Mouse (Mus musculus) embryonic facial prominence, embryonic 14.5 days (tissue): ENCODE measurements around the gene Rbm3. TPM values are rescaled to one million over a fixed set of nuclear protein-coding genes. Genes with fewer than 3 reads are reported as not detected.

Experiments used
- ATAC-seq: fragments of 200-750 bp; cut with Nextera tagmentation; 2 replicates; pipeline ENCODE4 v1.8.0; 2017; ENCODE audit warnings: low read depth, moderate number of reproducible peaks, moderate TSS enrichment
- DNase-seq: peaks from one replicate; pipeline ENCODE4 v3.0.0-alpha.2; 2015; ENCODE audit warnings: low spot score
- H3K27ac ChIP-seq: fragments of 300-500 bp; sonication (generic); replicated peaks from 2 replicates; pipeline ENCODE4 v1.5.1; 2014; ENCODE audit warnings: low read depth, mild to moderate bottlenecking, low read length, moderate library complexity
- H3K27me3 ChIP-seq: fragments of 300-500 bp; sonication (generic); replicated peaks from 2 replicates; pipeline ENCODE4 v1.6.1; 2014; ENCODE audit warnings: low read length; ENCODE audit not compliant: control insufficient read depth, insufficient read depth
- H3K36me3 ChIP-seq: fragments of 300-500 bp; sonication (generic); 2 replicates; pipeline ENCODE4 v1.6.1; 2014; ENCODE audit warnings: low read length, mixed read lengths; ENCODE audit not compliant: control insufficient read depth, insufficient read depth
- H3K4me1 ChIP-seq: fragments of 300-500 bp; sonication (generic); 2 replicates; pipeline ENCODE4 v1.6.1; 2014; ENCODE audit warnings: antibody characterized with exemption, low read length; ENCODE audit not compliant: control insufficient read depth, insufficient read depth
- H3K4me2 ChIP-seq: fragments of 300-500 bp; sonication (generic); 2 replicates; pipeline ENCODE4 v1.6.1; 2014; ENCODE audit warnings: low read depth, mild to moderate bottlenecking, low read length, moderate library complexity, mixed read lengths
- H3K4me3 ChIP-seq: fragments of 300-500 bp; sonication (generic); 2 replicates; pipeline ENCODE4 v1.5.1; 2014; ENCODE audit warnings: low read depth, mild to moderate bottlenecking, low read length
- H3K9ac ChIP-seq: fragments of 300-500 bp; sonication (generic); 2 replicates; pipeline ENCODE4 v1.6.1; 2014; ENCODE audit warnings: low read depth, mild to moderate bottlenecking, low read length, moderate library complexity, mixed read lengths
- H3K9me3 ChIP-seq: fragments of 300-500 bp; sonication (generic); 2 replicates; pipeline ENCODE4 v1.6.1; 2016; ENCODE audit warnings: low read length; ENCODE audit not compliant: control insufficient read depth
- WGBS: fragments of 180-500 bp; shearing (Covaris S2); extraction: QIAGEN DNeasy Blood & Tissue Kit; methylation state at CpG from one replicate; pipeline ENCODE4 v1.1.7; 2014; 5-methylcytosine and 5-hydroxymethylcytosine counted together
- polyA plus RNA-seq: library from polyadenylated mRNA; unstranded; fragments of >200 nt; fragmentation: Nextera tagmentation; extraction: Ambion mirVana; gene quantifications from 2 replicates; pipeline ENCODE4 v1.2.1, GENCODE M21; 2014

Gene Rbm3
- polyA plus RNA-seq, 1 experiment from 2014 or later, result 420 TPM

DNA sequence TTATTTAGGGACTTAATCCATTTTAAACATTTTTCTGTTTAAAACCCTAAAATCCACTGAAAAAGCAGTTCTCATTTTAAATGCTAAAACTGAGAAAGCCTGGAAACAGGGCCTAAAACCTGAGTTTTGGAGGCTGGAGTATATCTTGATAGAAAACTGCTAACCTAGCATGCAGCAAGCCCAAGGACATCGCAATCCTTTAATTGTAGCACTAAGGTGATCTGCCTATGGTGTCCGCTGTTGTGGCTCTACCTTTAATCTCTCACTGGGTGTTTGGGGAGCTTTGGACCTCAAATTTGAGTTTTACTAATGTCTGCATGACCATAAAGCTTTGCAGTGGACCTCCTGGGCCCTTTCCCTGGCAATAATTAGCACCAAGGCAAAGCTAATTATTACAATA, 5.2 kb downstream of the Rbm3 start:
- 86% methylated on average over 2 of the region's 2 CpGs for WGBS

DNA sequence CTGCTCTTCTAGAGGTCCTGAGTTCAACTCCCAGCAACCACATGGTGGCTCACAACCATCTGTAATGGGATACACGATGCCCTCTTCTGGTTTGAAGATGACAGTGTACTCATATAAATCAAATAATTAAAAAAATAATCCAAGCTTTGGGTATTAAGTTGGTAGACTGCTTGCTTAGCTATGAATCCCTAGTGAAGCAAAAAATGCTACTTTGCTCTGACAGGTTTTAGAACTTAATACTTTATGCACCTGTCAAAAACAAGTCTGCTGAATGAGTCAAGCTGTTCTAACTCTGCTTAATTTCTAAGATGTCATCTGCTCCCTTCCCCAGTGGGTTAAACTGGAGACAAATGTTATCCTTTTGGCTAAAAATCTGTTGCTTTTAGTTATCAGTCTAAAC, 6.2 kb downstream of the Rbm3 start:
- Histone ChIP-seq H3K4me1 (peaks cover 5% of the 10 kb centered on the region; the same call in 1 of the 2 replicates), H3K36me3 (peaks cover 39% of the 10 kb centered on the region), H3K27me3 (no peaks in the 10 kb centered on the region), H3K4me3 (no peak overlapping the region), H3K4me2 (no peak overlapping the region), H3K9ac (no peak overlapping the region), H3K27ac (no peak overlapping the region), H3K9me3 (no peaks in the 10 kb centered on the region)
- WGBS, result 30% methylated on average over 1 of the region's 1 CpGs
- ATAC-seq (no peak), DNase-seq (no peak)

More for the DNA sequence above, 5.2 kb downstream of the Rbm3 start:
- Histone ChIP-seq H3K4me2 (no peak overlapping the region), H3K27ac (no peak overlapping the region), H3K9ac (no peak overlapping the region), H3K36me3 (peaks cover 42% of the 10 kb centered on the region), H3K4me3 (no peak overlapping the region), H3K4me1 (peaks cover 5% of the 10 kb centered on the region; the same call in 1 of the 2 replicates), H3K27me3 (no peaks in the 10 kb centered on the region), H3K9me3 (no peaks in the 10 kb centered on the region)
- no peak for DNase-seq
- no peak for ATAC-seq

DNA sequence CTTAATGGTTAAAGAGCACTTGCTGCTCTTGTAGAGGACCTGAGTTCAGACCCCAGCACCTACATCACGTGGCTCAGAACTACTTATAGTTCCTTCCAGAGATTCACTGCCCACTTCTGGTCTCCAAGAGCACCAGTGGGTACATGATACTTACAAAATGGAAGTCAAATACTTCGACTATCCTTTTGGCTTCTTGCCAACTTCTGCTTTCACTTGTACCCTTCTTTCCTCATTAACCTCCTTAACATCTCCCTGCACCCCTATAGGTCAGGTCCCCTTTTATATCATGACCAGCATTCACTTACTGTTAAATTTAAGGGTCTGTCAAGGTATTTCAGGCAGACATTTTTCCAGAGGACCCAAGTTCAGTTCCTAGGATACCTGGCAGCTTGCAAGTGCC, 9.8 kb downstream of the Rbm3 start:
- Histone ChIP-seq H3K27ac (no peak overlapping the region), H3K9me3 (no peaks in the 10 kb centered on the region), H3K27me3 (no peaks in the 10 kb centered on the region), H3K36me3 (peaks cover 13% of the 10 kb centered on the region), H3K4me1 (no peaks in the 10 kb centered on the region), H3K9ac (no peak overlapping the region), H3K4me2 (no peak overlapping the region), H3K4me3 (no peak overlapping the region)
- WGBS, result 51% methylated on average over 2 of the region's 2 CpGs
- ATAC-seq (no peak), DNase-seq (peak; percentile 4)

DNA sequence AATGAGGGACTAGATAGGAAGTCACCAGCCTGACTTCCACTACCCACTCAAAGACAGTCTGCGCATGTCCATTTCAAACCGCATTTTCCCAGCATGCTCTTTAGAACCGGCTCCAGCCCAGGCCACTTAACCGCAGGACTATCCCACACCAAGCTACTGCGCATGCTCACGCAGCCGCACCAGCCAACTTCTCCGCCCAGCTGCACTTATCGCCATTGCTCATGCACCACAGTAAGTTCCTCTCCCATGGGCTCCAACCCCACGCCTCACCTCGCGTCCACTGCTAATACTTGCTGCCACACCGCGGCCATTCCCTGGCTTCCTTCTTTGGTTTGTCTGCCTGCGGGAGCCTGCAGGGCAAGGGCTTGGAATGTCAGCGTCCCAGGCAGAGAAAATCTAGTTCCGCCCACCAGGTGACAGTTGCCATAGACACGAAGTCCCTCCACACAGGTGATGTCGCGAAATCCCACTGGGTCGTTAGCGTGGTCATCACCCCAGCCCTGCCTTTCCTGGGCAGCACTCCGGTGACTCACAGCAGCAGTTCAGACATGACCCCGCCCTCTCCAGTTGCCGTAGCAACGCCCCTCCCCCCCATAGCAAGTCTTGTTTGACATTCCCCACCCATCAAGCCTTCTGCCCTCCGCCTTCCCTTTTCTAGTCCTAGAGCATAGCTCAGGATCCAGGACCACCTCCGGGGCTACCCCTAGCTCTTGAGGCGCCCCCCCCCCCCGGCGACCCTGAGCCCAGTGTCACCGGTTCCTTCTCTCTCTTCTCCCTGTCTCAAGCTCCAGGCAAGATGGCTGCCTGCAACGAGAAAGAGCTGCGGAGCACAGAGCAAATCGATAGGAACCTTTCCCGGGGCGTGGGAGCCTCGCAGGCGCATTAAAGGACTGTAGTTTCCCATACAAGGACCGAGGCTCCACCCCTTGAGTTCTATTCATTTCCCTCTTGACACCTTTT, 13.4 kb downstream of the Rbm3 start, which contains the start of gene Wdr13:
TSS of gene Wdr13 (minus strand) at position 876 of the 960 bp plus-strand sequence.
- Histone ChIP-seq H3K36me3 (peaks cover 10% of the 10 kb centered on the region; the same call in 1 of the 2 replicates), H3K4me1 (no peaks in the 10 kb centered on the region), H3K4me3 (peak within 1 kb of the TSS; percentile 56), H3K9me3 (no peaks in the 10 kb centered on the region), H3K27ac (peak within 1 kb of the TSS; percentile 92), H3K9ac (peak within 1 kb of the TSS; percentile 70), H3K4me2 (peak within 1 kb of the TSS; percentile 57), H3K27me3 (no peaks in the 10 kb centered on the region)
- peak; percentile 94 for DNase-seq
- ATAC-seq, result peak; percentile 85
- WGBS, result 16% methylated on average over 33 of the region's 40 CpGs

DNA sequence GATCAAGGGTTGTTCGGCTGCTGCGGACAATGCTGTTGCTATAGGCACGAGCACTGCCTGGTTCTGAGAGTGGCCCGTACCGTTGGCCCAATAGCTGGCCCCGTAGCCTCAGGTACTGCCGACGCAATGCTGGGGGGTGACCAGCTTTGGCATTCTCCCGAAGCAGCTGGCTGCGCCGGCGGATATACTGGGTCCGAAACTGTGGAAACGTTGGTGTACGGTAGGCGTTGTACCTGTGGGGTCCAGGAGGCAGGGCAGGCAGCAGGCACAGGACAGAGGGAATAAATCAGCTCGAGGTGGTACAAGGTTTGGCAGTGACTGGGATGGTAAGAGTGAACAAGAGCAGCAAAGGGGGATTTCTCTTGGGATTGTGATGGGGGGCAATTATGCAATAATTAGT, 14.3 kb downstream of the Rbm3 start:
- no peak for ATAC-seq
- Histone ChIP-seq H3K36me3 (peaks cover 10% of the 10 kb centered on the region; the same call in 1 of the 2 replicates), H3K27ac (no peak overlapping the region), H3K9ac (no peak overlapping the region), H3K9me3 (no peaks in the 10 kb centered on the region), H3K27me3 (no peaks in the 10 kb centered on the region), H3K4me3 (peak overlapping the region; percentile 56), H3K4me2 (peak overlapping the region; percentile 57), H3K4me1 (no peaks in the 10 kb centered on the region)
- WGBS, result 91% methylated on average over 17 of the region's 17 CpGs
- DNase-seq, result no peak

DNA sequence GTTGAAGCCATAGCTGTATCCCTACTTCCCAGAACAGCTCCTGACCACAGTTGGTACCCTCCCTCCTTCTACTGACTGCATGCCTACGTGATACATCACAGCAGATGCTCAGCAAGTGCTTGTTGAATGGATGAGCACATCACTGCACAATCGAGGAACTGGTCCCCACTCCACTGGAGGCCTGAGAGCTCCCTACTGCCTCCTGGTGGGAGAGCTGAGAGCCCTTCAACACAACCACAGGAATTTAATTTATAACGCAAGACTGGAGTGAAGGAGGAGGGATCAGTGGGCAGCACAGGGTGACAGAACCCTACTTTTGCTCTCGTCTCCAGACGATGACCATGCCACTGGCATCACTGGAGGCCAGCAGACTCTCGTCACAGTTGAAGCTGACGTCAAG, 20.4 kb downstream of the Rbm3 start:
- H3K9me3 ChIP-seq, result no peaks in the 10 kb centered on the region
- ATAC-seq (no peak), DNase-seq (no peak)
- H3K4me3 ChIP-seq, result no peak overlapping the region
- no peaks in the 10 kb centered on the region for H3K27me3 ChIP-seq
- no peak overlapping the region for H3K9ac ChIP-seq
- no peak overlapping the region for H3K27ac ChIP-seq
- no peak overlapping the region for H3K4me2 ChIP-seq
- no peaks in the 10 kb centered on the region for H3K4me1 ChIP-seq
- H3K36me3 ChIP-seq, result peaks cover 16% of the 10 kb centered on the region; the same call in 1 of the 2 replicates
- 77% methylated on average over 7 of the region's 7 CpGs for WGBS

DNA sequence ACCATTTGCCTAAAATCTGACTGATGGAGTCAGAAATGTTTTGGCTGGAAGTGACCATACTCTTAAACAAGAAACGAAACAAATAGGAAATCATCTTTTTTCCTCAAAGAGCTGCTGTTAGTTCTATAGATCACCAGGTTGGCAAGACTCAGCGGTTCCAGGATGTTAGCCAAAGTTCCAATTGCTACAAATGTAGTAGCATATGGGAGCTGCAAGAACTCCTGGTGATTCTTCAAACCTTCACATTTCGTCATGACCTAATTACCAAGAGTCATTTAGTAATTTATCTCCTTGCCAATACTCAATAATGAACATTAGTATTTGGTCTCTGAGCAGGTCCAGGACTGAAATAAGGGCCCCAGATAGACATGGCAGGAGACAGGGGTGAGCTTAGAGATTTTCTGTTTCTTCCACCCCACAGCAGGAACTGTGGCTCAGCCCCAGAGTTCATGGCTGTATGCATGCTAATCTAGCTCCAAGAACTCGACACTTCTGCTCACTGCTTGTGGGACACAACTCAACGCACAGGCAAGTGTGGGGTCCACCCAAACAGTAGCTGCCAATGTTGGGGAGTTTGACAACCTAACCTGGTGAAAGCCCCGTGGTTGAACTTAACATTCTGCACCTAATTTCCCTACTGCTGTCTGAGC, 21.7 kb downstream of the Rbm3 start:
- DNase-seq, result no peak
- Histone ChIP-seq H3K9ac (no peak overlapping the region), H3K4me2 (no peak overlapping the region), H3K27me3 (no peaks in the 10 kb centered on the region), H3K36me3 (peaks cover 14% of the 10 kb centered on the region; the same call in 1 of the 2 replicates), H3K27ac (no peak overlapping the region), H3K9me3 (no peaks in the 10 kb centered on the region), H3K4me1 (no peaks in the 10 kb centered on the region), H3K4me3 (no peak overlapping the region)
- 86% methylated on average over 6 of the region's 6 CpGs for WGBS
- no peak for ATAC-seq

DNA sequence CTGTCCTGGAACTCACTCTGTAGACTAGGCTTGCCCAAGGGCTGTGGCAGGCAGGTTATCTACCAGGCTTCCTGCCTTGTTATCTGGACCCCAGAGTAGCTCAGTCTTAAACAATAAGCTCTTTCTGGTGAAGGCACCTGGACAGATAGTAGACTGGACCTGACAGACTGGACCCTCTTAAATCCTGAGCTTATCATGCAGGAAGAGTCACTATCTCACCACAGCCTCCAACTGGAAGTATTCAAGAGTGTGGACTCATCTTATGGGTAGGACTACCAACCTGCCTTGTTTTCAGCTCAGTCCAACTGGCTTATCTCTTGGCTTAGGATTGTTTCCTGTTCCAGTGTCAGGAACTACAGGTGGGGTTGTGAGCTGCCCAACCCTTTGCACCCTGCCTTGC, 28.4 kb downstream of the Rbm3 start:
- Histone ChIP-seq H3K9ac (no peak overlapping the region), H3K36me3 (no peaks in the 10 kb centered on the region), H3K9me3 (no peaks in the 10 kb centered on the region), H3K4me2 (no peak overlapping the region), H3K4me1 (no peaks in the 10 kb centered on the region), H3K27ac (no peak overlapping the region), H3K4me3 (no peak overlapping the region), H3K27me3 (no peaks in the 10 kb centered on the region)
- ATAC-seq (no peak), DNase-seq (no peak)
